Mouse (Mus musculus) adrenal gland, adult 8-10 months (tissue): ENCODE data around the gene Nek11. TPM values are rescaled to one million over a fixed set of nuclear protein-coding genes. Genes with fewer than 3 reads are reported as not detected.

Source experiments
- DNase-seq: peaks from one replicate; pipeline ENCODE4 v3.0.0; 2022
- total RNA-seq, 4 experiments: library from RNA; stranded (reverse); gene quantifications; 2 replicates each; pipeline ENCODE4 v1.2.4; 2022

Nek11 gene
- total RNA-seq, 4 experiments from 2014 or later, result 0.24 to 0.87 (median 0.77) TPM; not detected in 1

GRCm38 (mm10) chr9:105312686-105313085 lies 82.6 kb downstream of the Nek11 start:
- DNase-seq, result no peak

GRCm38 (mm10) chr9:105309553-105310281 lies 85.6 kb downstream of the Nek11 start:
- no peak for DNase-seq

- no peak for DNase-seq
Observed at GRCm38 (mm10) chr9:105306042-105306441, 89.3 kb downstream of the Nek11 start.

- no peak for DNase-seq
Observed at GRCm38 (mm10) chr9:105302230-105302629, 93.1 kb downstream of the Nek11 start.

GRCm38 (mm10) chr9:105301396-105301795 lies 93.9 kb downstream of the Nek11 start:
- no peak for DNase-seq

GRCm38 (mm10) chr9:105300738-105301325 lies 94.5 kb downstream of the Nek11 start:
- DNase-seq, result no peak

- DNase-seq, result no peak
Observed at GRCm38 (mm10) chr9:105284670-105285069, 110.7 kb downstream of the Nek11 start.

- no peak for DNase-seq
Observed at GRCm38 (mm10) chr9:105282725-105283124, 112.6 kb downstream of the Nek11 start.

GRCm38 (mm10) chr9:105274925-105275324 lies 120.4 kb downstream of the Nek11 start:
- DNase-seq, result no peak

GRCm38 (mm10) chr9:105274286-105274685 lies 121.0 kb downstream of the Nek11 start:
- DNase-seq, result no peak

- no peak for DNase-seq
Observed at GRCm38 (mm10) chr9:105272241-105272640, 123.1 kb downstream of the Nek11 start.

GRCm38 (mm10) chr9:105263140-105263539 lies 132.2 kb downstream of the Nek11 start:
- DNase-seq, result no peak

- DNase-seq, result no peak
Observed at GRCm38 (mm10) chr9:105257668-105258067, 137.7 kb downstream of the Nek11 start.

- DNase-seq, result no peak
Observed at GRCm38 (mm10) chr9:105254076-105254475, 141.2 kb downstream of the Nek11 start.

- no peak for DNase-seq
Observed at GRCm38 (mm10) chr9:105252349-105253041, 142.8 kb downstream of the Nek11 start.

- DNase-seq, result no peak
Observed at GRCm38 (mm10) chr9:105251256-105251655, 144.1 kb downstream of the Nek11 start.

GRCm38 (mm10) chr9:105244024-105244423 lies 151.3 kb downstream of the Nek11 start:
- DNase-seq, result no peak

- DNase-seq, result no peak
Observed at GRCm38 (mm10) chr9:105214434-105214833, 180.9 kb downstream of the Nek11 start.

- DNase-seq, result no peak
Observed at GRCm38 (mm10) chr9:105200305-105200704, 195.0 kb downstream of the Nek11 start.

GRCm38 (mm10) chr9:105186725-105187124 lies 208.6 kb downstream of the Nek11 start:
- DNase-seq, result no peak

GRCm38 (mm10) chr9:105182392-105182791 lies 212.9 kb downstream of the Nek11 start:
- no peak for DNase-seq

GRCm38 (mm10) chr9:105144992-105145391 lies 250.3 kb downstream of the Nek11 start, which contains the start of gene 1700080E11Rik:
Gene 1700080E11Rik, minus strand, starts transcription at chr9:105145092.
- no peak for DNase-seq

GRCm38 (mm10) chr9:105139204-105139603 lies 256.1 kb downstream of the Nek11 start:
- no peak for DNase-seq
